Mouse (Mus musculus) hindbrain, embryonic 12.5 days (tissue): Measurements from ENCODE around the gene Gm21627. TPM values are rescaled to one million over a fixed set of nuclear protein-coding genes. Genes with fewer than 3 reads are reported as not detected.
"Not testable (repeated sequence)": the region's sequence is repeated elsewhere in the genome, so short reads cannot be mapped to it uniquely, and the experiment has no call there.

Experiments
- ATAC-seq: fragments of 200-750 bp; cut with Nextera tagmentation; 2 replicates; pipeline ENCODE4 v1.8.0; 2017; ENCODE audit warnings: moderate TSS enrichment; ENCODE audit not compliant: low FRiP score
- H3K27ac ChIP-seq: fragments of 300-500 bp; sonication (generic); 2 replicates; pipeline ENCODE4 v1.5.1; 2016; ENCODE audit warnings: mild to moderate bottlenecking
- H3K27me3 ChIP-seq: fragments of 300-500 bp; sonication (generic); 2 replicates; pipeline ENCODE4 v1.6.1; 2016; ENCODE audit warnings: mild to moderate bottlenecking
- H3K36me3 ChIP-seq: fragments of 300-500 bp; sonication (generic); 2 replicates; pipeline ENCODE4 v1.6.1; 2016; ENCODE audit warnings: mild to moderate bottlenecking
- H3K4me1 ChIP-seq: fragments of 300-500 bp; sonication (generic); 2 replicates; pipeline ENCODE4 v1.6.1; 2016
- H3K4me2 ChIP-seq: fragments of 300-500 bp; sonication (generic); replicated peaks from 2 replicates; pipeline ENCODE4 v1.6.1; 2016; ENCODE audit warnings: mild to moderate bottlenecking
- H3K4me3 ChIP-seq: fragments of 300-500 bp; sonication (generic); 2 replicates; pipeline ENCODE4 v1.5.1; 2016; ENCODE audit warnings: mild to moderate bottlenecking
- H3K9ac ChIP-seq: fragments of 300-500 bp; sonication (generic); 2 replicates; pipeline ENCODE4 v1.6.1; 2016; ENCODE audit warnings: mild to moderate bottlenecking, moderate library complexity
- H3K9me3 ChIP-seq: fragments of 300-500 bp; sonication (generic); replicated peaks from 2 replicates; pipeline ENCODE4 v1.6.1; 2016; ENCODE audit warnings: mild to moderate bottlenecking
- WGBS: fragments of 180-500 bp; shearing (Covaris S2); methylation state at CpG from one replicate; pipeline ENCODE4 v1.1.7; 2016; 5-methylcytosine and 5-hydroxymethylcytosine counted together
- polyA plus RNA-seq: library from polyadenylated mRNA; unstranded; fragments of >200 nt; fragmentation: Nextera tagmentation; extraction: Ambion mirVana; gene quantifications from 2 replicates; pipeline ENCODE4 v1.2.1, GENCODE M21; 2016

The Gm21627 gene
- not detected in 2 replicates for polyA plus RNA-seq

DNA sequence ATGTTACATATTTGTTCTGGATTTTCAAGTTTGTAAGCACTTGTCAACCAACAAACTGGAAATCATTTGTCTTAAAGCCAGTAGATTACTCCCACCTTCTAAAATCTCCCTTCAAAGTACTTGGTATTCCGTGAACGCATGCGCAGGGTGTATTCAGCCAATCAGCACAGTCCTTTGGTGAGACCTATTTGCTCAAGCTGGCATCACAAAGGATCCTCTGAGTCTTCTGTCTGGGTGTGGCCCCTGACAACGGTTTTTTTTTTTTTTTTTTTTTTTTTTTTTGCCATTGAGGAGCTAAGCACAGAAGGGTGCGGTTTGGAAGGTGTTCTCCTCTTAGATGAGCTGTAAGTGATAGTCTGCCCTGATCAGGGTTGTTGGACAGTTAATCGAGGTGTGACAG, at the start of gene Gm21627:
Gm21627 (plus strand) TSS at position 301 of the 400 bp plus-strand sequence.
- not testable (repeated sequence) for H3K4me3 ChIP-seq, H3K9ac ChIP-seq, H3K27ac ChIP-seq, H3K36me3 ChIP-seq, H3K27me3 ChIP-seq, H3K9me3 ChIP-seq, H3K4me1 ChIP-seq, ATAC-seq, H3K4me2 ChIP-seq
- WGBS = no CpG with 5 or more reads among the region's 6 CpGs
